Mouse (Mus musculus) ovary, postnatal 10 days (tissue): ENCODE results near the gene Nav1.
"Not testable (repeated sequence)": the region's sequence is repeated elsewhere in the genome, so short reads cannot be mapped to it uniquely, and the experiment has no call there.

Experiments
- DNase-seq: peaks from one replicate; pipeline ENCODE4 v3.0.0; 2022; ENCODE audit warnings: low spot score

The Nav1 gene

DNA sequence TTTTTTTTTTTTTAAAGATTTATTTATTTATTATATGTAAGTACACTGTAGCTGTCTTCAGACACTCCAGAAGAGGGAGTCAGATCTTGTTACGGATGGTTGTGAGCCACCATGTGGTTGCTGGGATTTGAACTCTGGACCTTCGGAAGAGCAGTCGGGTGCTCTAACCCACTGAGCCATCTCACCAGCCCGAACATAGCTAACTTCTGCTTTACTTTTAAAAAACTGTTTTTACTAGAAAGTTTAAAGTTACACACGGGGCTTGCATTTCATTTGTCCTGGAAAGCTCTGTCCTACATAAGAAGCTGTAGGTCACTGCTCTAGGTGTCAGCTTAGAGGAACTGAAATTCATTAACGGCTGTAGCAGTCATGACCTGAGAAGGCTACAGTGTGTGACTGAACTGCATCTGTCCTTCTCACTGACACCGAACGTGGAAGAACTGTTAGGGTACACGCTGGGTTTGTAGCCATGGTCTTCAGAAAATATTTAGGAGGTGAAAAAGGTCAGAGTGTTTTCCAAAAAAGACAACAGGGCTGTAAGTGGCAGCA, 122.5 kb downstream of the Nav1 start:
- DNase-seq: not testable (repeated sequence)

DNA sequence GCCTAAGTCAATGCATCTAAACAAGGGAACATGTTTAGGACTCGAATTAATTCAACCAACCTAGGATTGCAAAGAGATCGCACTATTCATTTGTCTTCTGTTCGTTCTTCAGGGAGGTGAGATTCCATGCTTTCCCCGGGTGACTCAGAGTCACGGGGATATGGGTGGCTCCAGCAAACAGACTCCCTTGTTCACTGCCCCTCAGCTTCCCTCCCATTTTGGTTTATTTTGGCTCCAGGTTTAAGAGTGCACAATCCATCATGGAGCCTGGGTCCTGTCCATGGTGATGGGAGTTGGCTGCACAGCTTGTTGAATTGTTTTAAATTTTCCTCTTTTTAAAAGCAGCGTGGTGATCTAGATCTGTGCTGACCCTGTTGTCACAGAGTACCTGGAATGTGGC, 123.1 kb downstream of the Nav1 start:
- DNase-seq: no peak

DNA sequence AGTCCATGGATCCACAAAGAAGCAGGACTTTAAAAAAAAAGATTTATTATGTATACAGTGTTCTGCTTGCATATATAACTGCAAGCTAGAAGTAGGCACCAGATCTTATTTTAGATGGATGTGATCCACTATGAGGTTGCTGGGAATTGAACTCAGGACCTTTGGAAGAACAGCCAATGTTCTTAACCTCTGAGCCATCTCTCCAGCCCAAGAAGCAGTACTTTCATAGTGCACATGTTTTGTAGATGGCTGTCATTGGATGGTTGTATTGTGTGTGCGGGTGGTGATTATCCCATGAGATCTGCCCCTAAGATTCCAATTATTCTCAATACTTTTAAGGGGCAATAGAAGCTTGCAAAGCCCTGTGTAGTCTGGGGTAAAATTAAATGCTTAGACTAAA, 124.4 kb downstream of the Nav1 start:
- DNase-seq: no peak

DNA sequence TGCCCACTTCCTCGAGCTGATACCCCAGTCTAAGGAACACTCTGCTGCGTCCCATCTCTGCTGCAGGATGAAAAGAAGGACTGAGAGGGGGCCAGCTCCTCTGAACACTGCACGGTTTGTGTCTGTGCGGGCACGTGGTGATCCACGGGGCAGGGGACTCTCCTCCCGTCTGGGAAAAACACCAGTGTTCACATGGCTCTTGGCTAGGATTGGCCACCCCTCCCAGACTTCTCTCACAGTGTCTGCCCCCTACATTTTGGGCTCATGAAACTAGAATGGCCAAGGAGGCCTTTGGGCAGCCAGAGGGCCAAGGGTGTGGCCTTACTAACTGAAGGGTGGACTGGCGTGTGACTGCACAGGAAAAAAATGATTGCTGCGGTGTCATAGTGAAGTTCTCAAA, 125.4 kb downstream of the Nav1 start:
- DNase-seq: no peak

DNA sequence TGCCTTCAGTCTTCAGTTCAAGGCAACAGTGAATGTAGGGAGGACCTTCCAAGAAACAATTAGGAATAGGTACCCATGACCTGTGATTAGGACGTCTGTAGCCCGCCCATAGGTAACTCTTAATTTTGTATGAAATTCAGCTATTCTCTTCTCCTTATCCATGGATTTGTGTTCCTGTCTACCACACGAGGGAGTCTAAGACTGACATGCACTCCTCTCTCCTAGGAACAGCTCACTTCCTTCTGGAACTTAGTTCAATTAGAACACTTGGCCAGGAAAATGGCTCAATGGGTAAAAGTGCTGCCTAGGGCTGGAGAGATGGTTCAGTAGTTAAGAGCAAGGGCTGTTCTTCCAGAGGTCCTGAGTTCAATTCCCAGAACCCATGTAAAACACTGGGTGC, 126.3 kb downstream of the Nav1 start:
- no peak for DNase-seq

DNA sequence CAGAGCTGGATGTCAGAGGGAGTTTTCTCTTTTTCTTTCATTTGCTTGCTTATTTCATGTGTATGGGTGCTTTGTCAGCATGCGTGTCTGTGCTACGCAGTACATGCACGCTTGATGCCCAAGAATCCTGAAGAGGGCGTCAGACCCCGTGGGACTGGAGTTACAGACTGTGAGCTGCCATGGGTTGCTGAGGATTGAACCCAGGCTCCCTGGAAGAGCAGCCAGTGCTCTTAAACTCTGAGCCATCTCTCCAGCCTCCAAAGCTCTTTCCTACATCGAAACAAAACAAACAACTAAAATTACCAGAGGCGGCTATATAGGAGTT, 131.6 kb downstream of the Nav1 start:
- no peak for DNase-seq

DNA sequence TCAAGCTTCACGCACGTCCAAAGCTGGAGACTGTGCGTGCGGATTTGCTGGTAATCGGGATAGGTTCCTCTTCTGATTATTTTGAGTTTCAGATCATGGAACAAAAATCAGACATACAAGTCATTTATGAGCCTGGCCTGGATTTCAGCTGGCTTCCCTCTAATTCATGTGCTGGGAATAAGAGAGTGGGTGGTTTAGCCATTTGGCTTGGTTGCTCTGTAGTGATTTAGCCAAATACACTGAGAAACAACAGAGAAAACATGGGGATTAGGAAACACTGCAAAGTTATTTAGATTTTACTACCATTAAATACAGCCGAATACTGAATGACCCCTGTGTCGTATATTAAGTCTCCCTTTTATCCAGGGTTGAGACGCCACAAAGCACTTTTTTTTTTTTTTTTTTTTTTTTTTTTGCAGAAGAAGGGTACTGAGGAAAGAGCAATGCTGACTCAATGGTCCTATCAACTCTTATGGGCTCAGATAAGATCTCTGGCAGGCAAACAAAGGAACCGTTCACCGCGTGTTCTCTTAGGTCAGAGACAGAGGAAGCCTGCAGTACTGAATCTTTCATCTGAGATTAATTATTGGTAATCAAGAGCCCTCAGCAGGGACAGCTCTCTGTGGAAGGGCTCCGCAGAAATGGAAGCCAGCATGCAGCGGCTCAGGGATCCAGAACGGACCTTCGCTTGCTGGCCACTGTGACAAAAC, 132.1 kb downstream of the Nav1 start:
- DNase-seq: no peak

DNA sequence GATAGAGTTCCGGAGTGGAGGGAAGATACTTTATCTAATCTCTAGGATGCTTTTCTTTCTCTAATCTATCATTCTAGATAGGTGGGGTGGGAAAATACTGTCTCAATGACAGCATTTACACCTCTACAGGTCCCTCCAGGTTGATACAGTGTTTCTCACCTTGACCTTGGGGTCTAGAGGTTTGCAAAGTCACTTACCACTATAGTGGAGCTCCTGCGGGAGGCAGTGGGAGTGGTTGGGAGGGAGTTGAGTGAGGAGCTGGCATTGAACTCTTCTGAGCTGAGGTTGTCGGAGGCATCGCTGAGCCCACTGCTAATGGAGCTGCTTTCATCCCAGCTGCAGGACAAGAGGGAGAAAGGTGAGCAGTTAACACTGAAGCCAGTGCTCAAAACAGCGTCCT, 134.6 kb downstream of the Nav1 start:
- DNase-seq: no peak

DNA sequence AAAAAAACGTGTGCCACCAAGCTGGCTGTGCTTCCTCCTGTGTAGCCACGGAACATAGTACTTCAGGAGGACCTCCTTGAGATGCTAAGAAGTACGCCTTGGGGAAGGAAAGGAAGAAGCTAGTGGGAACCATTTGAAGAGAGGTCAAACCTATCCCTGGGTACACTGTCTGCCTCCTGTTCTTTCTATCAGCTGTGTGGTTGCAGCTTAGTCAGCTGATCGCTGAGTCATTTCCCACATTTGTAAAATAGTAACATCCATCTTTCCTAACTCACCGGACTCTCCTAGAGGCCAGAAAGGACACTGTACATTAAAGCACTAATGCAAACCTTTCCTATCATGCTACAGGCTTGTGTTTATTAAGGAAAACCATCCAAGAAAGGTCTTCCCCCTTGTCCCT, 135.4 kb downstream of the Nav1 start:
- DNase-seq: no peak

DNA sequence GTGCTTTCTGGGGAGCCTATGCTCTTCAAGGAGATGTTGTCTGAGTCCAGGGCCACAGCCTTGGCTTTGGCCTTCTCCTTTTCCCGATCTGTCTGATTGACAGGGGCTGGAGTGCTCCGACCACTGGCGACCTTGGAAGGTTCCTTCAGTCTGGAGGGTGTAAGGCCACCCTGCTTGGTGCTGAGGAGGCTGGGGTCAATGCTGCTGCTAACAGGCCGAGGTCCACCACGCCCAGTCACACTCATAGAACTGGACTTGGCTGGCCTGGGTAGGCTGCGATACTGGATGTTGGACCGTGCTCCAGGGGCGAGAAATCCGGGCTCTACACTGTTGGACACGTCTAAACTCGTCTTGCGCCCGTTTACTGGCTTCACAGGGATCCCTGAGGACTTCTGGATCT, 136.5 kb downstream of the Nav1 start:
- DNase-seq: no peak

DNA sequence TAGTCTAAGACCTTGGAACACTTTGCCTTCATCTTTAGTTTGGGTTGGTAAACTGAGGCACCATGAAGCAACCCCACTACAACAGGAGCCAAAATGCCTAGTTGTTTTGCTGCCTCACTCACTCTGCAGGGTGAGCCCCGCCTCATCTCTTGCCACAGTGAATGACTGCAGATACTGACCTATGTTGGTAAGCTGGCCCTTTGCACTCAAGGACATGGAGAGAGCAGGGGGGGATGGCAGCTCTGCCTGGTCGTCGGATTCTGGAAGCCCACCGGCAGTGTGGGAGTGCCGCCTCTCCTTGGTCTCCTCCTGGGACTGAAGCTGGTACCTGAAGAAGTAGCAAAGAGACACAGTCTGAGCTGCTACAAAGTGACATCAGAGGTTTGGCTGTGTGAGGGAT, 139.6 kb downstream of the Nav1 start:
- no peak for DNase-seq

DNA sequence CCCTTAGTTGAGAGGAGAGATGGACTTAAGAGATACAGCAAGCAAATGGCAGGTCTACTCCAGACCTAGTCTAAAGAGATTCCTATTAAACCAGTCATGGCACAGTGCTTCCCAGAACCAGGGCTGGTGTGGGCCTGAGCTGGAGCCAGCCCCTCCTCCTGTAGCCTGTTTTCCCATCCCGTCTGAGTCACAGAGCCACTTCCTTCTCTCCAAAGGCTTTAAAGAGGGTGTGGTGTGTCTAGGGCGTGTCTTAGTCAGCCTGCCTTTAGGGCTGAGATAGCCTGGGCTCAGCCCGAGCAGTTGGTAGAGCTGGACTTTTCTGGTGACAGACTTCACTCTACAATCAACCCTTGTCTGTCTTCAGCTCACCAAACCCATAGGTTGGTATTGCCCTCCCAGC, 140.2 kb downstream of the Nav1 start:
- DNase-seq: no peak

DNA sequence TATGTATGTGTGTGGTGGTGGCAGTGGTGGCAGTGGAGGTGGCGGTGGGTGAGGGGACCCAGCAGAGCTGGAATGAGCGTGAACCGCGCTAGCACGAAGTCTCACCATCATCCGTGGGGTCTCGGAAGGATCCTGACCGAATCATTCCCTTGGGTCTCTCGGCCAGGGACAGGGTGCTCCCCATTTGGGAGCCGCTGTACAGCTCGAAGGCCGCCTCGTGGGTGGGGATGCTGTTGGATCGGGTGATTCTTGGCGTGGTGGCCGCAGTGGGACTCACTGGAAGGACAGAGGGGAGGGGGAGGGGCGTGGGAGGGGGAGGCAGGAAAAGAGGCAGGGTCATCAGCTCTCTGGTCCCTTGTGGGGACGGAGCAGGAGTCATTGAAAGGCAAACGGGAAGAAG, 141.4 kb downstream of the Nav1 start:
- no peak for DNase-seq

DNA sequence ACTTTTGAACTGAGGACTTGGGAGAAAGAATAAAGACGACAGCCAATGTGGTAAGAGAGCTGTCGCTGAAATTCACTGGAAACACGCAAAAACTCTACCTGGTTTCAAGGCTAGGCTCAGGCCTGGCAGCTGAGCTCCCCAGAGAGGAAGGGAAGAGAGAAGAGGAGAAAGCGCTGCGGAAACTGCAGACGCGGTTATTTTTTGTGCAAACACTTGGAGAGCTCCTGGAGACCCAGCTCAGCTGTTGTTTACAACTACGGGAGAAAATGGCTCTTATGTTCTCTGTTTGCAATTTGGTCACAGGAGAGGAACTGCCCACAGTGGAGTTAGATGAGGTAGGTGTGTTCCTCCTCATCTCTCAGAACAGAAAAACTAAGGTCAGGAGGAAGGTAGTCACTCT, 144.4 kb downstream of the Nav1 start:
- no peak for DNase-seq

DNA sequence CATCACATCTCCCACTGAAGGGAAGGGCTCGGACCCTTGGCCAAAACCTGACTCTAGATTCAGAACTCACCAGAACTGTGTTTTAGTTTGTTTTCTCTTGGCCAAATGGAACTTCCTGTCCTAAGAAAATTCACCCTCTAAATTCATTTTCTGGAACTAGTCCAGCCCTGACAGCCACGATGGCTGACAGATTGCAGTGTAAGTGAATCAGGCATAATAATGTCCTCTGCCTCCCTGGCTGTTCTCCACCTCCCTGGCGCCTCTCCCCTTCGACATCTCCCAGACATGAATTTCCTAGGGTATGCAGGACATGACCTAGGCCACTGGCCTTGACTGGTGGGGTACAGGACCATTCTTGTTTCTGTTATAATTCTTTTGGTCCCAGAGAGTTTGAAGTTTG, 144.8 kb downstream of the Nav1 start:
- no peak for DNase-seq

DNA sequence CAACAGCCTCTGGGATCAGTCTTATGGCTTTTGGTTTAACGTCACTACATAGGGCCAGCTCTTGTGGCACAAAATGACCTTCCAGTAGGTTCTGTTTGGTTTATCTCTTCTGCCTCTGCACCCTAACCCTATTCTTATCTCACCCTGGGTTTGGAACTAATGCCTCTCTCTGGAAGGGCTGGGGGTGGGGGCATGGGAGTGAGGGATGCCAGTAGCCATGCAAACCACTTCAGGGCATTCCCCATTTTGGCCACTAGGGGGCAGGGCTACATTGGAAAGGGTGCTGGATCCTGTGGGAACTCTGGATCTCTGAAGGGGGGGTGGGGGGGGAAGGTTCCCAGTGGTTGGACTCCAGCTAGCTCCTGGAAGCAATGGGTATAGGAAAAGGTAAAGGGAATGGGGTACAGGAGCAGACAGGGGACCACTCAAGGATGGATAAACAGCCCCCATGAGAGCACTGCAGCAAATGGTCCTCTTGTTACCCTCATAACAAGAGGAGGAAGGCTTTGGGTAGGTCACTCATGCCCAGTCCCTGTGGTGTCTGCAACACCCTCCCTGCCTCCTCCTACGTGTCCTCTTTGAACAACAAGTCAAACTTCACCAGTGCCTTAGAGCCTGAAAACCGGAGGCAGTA, 145.9 kb downstream of the Nav1 start:
- peak; percentile 57 for DNase-seq

DNA sequence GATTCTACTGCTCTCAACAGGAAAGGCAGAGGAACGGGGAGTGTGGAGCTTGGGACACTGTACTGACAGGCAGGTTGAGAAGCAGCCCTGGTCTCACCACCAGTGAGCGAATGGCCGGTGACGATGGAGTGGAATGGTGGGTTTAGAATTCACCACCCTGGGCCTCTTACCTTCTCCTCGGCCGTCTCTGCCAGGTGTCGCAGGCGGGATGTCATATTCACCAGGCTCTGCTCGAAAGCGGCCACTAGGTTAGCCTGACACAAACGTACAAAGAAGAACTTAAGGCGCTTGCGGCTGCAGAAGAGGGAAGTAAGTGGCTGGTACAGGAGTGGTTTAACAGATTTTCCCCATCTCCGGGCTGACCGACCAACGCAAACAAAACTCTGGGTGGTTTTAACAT, 146.6 kb downstream of the Nav1 start:
- no peak for DNase-seq

DNA sequence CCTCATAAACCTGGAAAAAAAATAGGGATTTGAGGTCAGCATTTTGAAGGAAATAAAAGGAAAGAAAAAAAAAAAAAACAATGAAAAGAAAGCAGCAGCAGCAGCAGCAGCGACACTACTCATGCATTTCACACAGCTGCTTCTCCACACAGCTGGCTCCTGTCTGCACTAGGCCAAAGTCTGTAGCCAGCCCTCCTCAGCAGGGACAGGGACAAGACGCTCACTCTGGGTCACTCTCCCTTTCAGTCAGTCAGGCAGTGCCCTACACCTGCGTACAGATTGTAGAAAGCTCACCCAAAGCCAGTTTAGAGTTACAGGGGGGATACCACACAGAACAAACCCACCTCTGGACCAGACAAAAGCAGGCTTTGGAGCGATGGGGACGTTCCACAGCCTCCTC, 149.2 kb downstream of the Nav1 start:
- DNase-seq: no peak

DNA sequence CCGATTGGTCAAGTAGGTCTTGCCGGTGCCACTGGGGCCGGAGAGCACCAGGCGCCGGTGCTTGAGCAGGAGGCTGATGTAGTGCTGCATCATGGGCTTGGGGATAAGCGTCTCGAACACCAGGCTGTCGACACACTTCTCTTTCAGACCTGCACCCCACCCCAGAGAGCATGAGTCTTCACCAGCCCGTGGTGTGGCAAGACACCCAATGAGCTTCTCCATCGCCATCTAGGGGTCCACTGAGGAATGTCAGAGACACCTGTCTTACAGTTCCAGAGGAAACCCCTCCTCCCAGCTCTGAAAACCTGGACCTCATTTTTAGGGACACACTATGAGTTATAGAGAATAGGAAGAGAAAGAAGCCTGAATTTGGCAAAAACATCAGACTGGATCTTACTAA, 154.8 kb downstream of the Nav1 start:
- no peak for DNase-seq

DNA sequence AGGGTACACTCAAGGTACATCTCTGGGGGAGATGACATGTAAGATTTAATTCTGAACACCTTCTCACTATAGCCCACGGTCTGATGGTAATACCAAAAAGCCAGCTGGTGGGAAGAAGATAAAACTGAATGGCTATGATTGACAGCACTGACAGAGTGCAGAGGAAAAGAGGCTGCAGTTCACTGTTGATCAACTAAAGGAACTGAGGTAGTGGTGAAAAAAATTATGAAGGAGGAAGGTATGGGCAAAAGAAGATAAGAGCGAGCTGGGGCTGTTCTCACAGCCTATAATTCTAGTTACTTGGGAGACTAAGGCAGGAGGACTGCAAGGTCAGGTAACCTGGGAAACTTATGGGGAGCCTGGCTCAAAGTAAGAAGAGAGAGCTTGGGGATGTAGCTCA, 155.7 kb downstream of the Nav1 start:
- no peak for DNase-seq

DNA sequence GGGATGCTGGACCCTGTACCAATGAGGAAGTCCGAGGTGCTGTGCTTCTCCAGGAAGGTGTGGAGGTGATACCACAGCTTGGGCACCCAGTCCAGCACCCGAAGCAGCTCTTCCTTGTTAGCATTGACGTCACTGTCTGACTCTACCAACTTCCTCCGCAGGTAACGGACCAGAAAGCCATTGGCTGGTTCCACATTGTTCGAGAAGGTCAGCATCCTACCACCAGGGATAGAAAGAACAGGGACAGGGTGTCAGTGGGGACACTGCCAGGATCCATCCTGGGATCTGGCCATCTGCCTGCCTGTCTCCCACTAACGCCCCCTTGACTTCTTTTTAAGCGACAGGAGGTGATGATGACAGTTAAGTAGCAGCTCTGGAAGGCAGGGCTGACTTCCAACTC, 157.2 kb downstream of the Nav1 start:
- no peak for DNase-seq

DNA sequence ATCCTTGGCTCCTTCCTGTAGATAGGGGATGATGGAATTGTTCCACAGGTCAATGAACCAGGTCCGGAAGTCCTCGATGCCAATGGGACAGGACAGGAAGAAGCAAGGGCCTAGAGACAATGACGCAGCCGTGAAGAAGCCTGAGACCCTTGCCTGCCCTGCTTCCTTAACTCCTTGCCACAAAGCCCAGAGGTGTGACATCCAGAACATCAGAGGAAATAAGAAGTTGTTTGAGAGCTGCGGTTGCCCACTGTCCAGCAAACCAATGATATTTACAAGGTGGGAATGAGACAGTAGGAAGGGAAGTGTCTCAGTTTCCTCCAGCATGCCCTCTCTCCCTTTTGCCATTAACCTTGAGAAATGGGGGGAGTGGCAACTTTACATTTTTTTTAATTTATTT, 158.2 kb downstream of the Nav1 start:
- no peak for DNase-seq

DNA sequence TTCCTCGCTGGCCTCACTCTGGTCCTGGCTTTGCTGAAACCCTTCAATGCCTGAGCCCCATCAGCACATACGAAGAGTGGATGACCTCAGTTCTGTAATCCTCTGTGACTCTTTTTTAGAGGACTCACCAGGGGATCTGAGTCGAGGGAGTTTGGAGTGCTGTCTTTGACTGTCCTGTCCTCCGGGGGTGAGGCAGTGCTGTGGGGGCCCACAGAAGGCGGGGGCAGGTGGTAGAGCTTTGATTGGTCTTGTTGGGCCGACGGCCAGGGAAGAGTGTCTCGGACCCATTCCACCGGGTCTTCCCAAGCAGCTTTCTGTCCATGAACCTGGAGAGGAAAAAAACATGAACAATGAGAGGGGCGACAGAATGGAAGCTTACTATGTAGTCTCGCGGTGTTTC, 163.6 kb downstream of the Nav1 start:
- no peak for DNase-seq

DNA sequence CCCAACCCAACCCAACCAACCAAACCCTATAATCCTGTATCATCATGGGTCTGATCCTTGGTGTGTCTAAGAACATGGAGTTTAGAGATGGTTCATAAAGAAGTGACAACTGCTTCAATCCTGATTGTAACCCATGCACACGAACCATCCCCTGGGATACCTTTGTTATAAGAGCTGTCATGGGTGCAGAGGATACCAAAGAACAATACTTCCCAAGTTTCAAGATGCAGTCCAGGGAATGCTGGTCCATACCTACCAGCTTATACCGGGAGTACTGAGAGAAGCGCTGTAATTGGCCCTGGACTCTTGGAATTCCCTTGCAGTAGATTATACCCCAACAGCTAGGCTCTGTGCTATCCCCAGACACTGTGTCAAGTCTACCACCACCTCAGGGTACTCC, 165.2 kb downstream of the Nav1 start:
- DNase-seq: no peak
